Mouse (Mus musculus): ENCODE results near the gene Actn2.

- TF ChIP-seq CTCF (IDR thresholded peaks at IDR 0.05; ENCODE audit: control insufficient read depth, insufficient read depth, low read length) (no peak), POLR2A (IDR thresholded peaks at IDR 0.05; ENCODE audit: borderline replicate concordance, control insufficient read depth, low read depth, low read length) (no peak)
Observed at GRCm38 (mm10) chr13:12245938-12246337, 94.6 kb downstream of the Actn2 start.

All from bone marrow, adult 2 months (tissue).